Mouse (Mus musculus): ENCODE results near the gene Hspa2.

The Hspa2 gene

GRCm38 (mm10) chr12:76403886-76404537, at the start of gene Hspa2:
Hspa2 (plus strand) TSS chr12:76404176.
- peak; percentile 99 for DNase-seq (ENCODE audit: low read depth, low spot score)

GRCm38 (mm10) chr12:76360868-76361267, 43.1 kb upstream of the Hspa2 start:
- no peak for DNase-seq (ENCODE audit: low read depth, low spot score)

- DNase-seq (ENCODE audit: low read depth, low spot score) = no peak
Observed at GRCm38 (mm10) chr12:76361405-76362302, 42.3 kb upstream of the Hspa2 start.

- no peak for DNase-seq (ENCODE audit: low read depth, low spot score)
Observed at GRCm38 (mm10) chr12:76362303-76362676, 41.7 kb upstream of the Hspa2 start.

GRCm38 (mm10) chr12:76366276-76366675, 37.7 kb upstream of the Hspa2 start:
- no peak for DNase-seq (ENCODE audit: low read depth, low spot score)

GRCm38 (mm10) chr12:76367096-76367995, 36.6 kb upstream of the Hspa2 start:
- no peak for DNase-seq (ENCODE audit: low read depth, low spot score)

- DNase-seq (ENCODE audit: low read depth, low spot score) = no peak
Observed at GRCm38 (mm10) chr12:76368201-76368789, 35.7 kb upstream of the Hspa2 start.

- peak; percentile 38 for DNase-seq (ENCODE audit: low read depth, low spot score)
Observed at GRCm38 (mm10) chr12:76368790-76369205, 35.2 kb upstream of the Hspa2 start.

- peak; percentile 90 for DNase-seq (ENCODE audit: low read depth, low spot score)
Observed at GRCm38 (mm10) chr12:76369206-76369977, 34.6 kb upstream of the Hspa2 start, which contains the start of gene Zbtb25. Zbtb25 (minus strand) TSS chr12:76369602.

GRCm38 (mm10) chr12:76369978-76370830, 33.8 kb upstream of the Hspa2 start, which contains the start of gene Zbtb1:
Zbtb1 (plus strand) TSS chr12:76370266.
- peak; percentile 75 for DNase-seq (ENCODE audit: low read depth, low spot score)

GRCm38 (mm10) chr12:76370831-76371571, 33.0 kb upstream of the Hspa2 start:
- DNase-seq (ENCODE audit: low read depth, low spot score) = peak; percentile 66

GRCm38 (mm10) chr12:76372046-76372445, 31.9 kb upstream of the Hspa2 start:
- DNase-seq (ENCODE audit: low read depth, low spot score) = no peak

GRCm38 (mm10) chr12:76372881-76373818, 30.8 kb upstream of the Hspa2 start:
- no peak for DNase-seq (ENCODE audit: low read depth, low spot score)

GRCm38 (mm10) chr12:76373991-76374390, 30.0 kb upstream of the Hspa2 start:
- DNase-seq (ENCODE audit: low read depth, low spot score) = no peak

- DNase-seq (ENCODE audit: low read depth, low spot score) = no peak
Observed at GRCm38 (mm10) chr12:76374911-76375310, 29.1 kb upstream of the Hspa2 start.

GRCm38 (mm10) chr12:76375506-76375905, 28.5 kb upstream of the Hspa2 start:
- DNase-seq (ENCODE audit: low read depth, low spot score) = no peak

- DNase-seq (ENCODE audit: low read depth, low spot score) = no peak
Observed at GRCm38 (mm10) chr12:76376649-76377048, 27.3 kb upstream of the Hspa2 start.

GRCm38 (mm10) chr12:76377059-76377458, 26.9 kb upstream of the Hspa2 start:
- DNase-seq (ENCODE audit: low read depth, low spot score) = no peak
